Mouse (Mus musculus) thymus, postnatal 25 days (tissue): Measurements from ENCODE around the gene Rplp1.

Experiments used
- DNase-seq: peaks from one replicate; pipeline ENCODE4 v3.0.0; 2022

Gene Rplp1

DNA sequence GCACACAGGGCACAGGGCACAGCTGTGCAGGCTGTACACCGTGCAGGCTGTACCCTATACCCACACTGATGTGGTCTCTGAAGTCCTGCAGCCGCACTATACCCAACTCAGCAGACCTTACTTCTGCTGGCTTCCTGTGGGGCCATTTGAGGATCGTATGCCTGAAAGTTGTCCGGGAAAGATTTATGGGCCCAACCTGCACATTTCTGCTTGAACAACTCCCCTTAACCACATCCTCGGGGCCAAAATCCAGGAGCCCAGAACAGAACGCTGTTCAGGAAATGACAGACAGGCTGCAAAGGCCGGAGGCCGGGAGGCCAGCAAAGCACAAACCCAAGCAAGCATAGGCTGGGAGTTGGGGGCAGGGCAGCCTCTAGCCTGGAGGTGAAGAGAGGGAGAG lies 41.0 kb downstream of the Rplp1 start:
- no peak for DNase-seq

DNA sequence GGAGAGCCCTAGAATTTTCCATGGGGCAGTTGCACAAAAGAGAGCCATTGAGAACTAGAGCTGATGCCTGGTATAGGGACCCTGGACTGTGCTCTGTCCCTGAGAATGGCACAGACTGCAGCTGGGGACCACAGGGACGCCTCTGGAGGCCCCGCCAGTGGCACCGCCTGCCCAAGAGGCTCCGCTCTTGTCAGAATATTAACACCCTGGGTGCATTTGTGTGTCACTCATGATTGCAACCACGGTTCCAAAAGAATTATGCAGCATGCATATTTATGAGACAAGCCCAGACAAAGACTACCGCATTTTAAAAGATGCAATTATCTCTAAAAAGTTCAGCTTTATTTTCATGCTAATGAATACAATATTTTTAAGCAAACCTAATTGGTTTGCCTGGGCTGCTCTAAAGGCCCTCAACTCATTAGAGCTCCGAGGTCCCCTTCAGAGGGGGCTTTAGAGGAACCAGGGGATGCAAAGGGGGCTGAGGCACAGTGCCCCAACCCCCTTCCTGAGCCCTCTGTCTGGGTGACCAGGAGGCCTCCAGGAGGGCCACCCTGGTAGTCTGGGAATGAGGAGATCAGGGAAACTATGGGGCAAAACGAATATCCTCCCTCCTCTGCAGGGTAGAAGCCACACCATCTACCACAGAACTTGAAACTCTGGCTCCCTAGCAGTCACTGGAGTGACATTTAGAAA lies 41.9 kb downstream of the Rplp1 start:
- no peak for DNase-seq

DNA sequence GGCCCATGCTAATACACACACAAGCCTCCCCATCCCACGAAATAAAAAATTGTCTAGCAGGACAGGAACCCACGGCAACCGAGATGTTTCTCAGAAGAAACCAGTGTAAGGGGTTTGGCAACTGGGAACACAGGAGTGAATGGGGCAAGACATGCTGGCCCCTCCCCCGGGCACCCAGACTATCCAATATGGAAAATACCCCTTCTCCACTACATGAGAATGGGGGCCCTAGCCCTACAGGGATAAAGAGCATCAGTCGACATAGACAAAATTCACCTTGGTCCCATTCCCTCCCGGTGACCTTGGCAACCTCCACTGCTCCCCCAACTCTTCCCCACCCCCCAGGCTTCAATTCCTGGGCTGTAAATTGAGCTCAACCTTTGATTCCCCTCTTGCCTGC lies 42.5 kb downstream of the Rplp1 start:
- DNase-seq: no peak

DNA sequence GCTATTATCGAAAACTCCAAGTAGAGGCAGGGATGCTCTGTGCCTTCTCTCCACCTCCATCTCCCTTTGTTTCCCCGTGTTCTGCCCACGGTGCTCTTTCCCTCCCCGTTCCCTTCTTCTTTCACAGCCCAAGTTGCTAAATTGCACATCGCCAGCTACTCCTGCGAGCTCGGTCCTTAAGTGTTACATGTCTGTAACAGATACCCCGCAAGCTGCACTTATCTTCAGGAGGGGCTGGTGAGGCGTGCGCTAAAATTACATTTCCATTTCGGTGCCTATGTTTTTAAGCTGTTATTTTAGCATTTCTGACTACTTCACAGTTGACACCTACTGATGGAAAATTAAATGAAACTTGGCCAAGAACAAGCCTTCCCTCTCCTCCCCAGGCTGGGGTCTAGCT lies 46.7 kb downstream of the Rplp1 start:
- no peak for DNase-seq
